Mouse (Mus musculus) left cerebral cortex, adult 6 months (tissue): Measurements from ENCODE around the gene Bpifc. TPM values are rescaled to one million over a fixed set of nuclear protein-coding genes. Genes with fewer than 3 reads are reported as not detected.

ENCODE experiments used
- long read RNA-seq, 2 experiments: library from polyadenylated mRNA; unstranded; transcript quantifications; one replicate each; pipeline ENCODE4 v2.0.0; 2019 to 2020
- polyA plus RNA-seq: library from polyadenylated mRNA; unstranded; fragments of <200 nt; fragmentation: Nextera tagmentation; gene quantifications from 2 replicates; pipeline ENCODE4 v1.2.3, GENCODE M21; 2021

Bpifc gene
- polyA plus RNA-seq = 0.04 TPM in 1 of 2 replicates, not detected in the other
- long read RNA-seq, experiment 1, partial matches to known transcripts = 0 of 1 reads
- long read RNA-seq, experiment 1, other reads (novel, unspliced or antisense) = 1 of 1 reads
- long read RNA-seq, experiment 2 = 0 reads

GRCm38 (mm10) chr10:86011781-86012180, at the start of gene Bpifc:
Gene Bpifc (minus strand): TSS chr10:86011895.

GRCm38 (mm10) chr10:86021749-86022473, 10.2 kb upstream of the Bpifc start, which contains the start of gene Fbxo7:
Gene Fbxo7 (plus strand): TSS chr10:86021972.

GRCm38 (mm10) chr10:85957464-85957950, 54.2 kb downstream of the Bpifc start, which contains the start of gene Rtcb:
Gene Rtcb (minus strand): TSS chr10:85957823.

GRCm38 (mm10) chr10:85927676-85928445, 83.8 kb downstream of the Bpifc start, which contains the start of gene Ascl4:
Gene Ascl4 (plus strand): TSS chr10:85927681.

GRCm38 (mm10) chr10:85916498-85917309, 95.0 kb downstream of the Bpifc start, which contains the start of gene Prdm4:
Gene Prdm4 (minus strand): TSS chr10:85917142.

Other genes starting within 250 kb of the Bpifc start
- gene Pwp1, start 182.4 kb downstream of the Bpifc start, polyA plus RNA-seq = 17.9 and 22.0 TPM in 2 replicates
- gene Prdm4, start 94.8 kb downstream of the Bpifc start, polyA plus RNA-seq = 4.2 and 9.5 TPM in 2 replicates
- 0.11 and 0.12 TPM in 2 replicates for gene Ascl4, start 84.2 kb downstream of the Bpifc start, polyA plus RNA-seq
- 112 and 113 TPM in 2 replicates for gene Rtcb, start 54.1 kb downstream of the Bpifc start, polyA plus RNA-seq
- 35.8 and 41.1 TPM in 2 replicates for gene Fbxo7, start 10.1 kb upstream of the Bpifc start, polyA plus RNA-seq